Mouse (Mus musculus): Measurements from ENCODE around the gene Shpk. TPM values are rescaled to one million over a fixed set of nuclear protein-coding genes. Genes with fewer than 3 reads are reported as not detected.

Shpk gene
- polyA plus RNA-seq, 1 experiment, result 3.3 TPM

DNA sequence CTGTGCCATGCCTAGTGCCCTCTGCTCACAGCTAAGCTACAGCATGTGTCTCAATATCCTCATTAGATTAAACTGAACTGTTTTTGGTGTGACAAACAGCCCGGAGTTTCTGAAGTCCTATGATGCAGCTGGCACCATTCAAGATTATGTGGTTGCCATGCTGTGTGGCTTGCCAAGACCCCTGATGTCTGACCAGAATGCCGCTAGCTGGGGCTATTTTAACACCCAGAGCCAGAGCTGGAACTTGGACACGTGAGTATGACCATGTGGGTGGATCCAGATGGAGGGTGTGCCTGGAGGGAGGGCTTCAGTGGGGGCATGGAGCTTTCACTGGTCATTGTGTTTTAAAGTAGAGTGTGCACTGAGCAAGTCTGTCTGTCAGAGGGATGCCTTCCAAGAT lies 14.7 kb downstream of the Shpk start:
- 91% methylated on average over 3 of the region's 3 CpGs for WGBS
- no peak overlapping the region for H3K27ac ChIP-seq (ENCODE audit: insufficient read depth, low read length)
- DNase-seq (ENCODE audit: low read depth in 1 of 2, low spot score in 2 of 2), result no peak
- H3K36me3 ChIP-seq (ENCODE audit: control insufficient read depth, insufficient read depth, low read length), result no peaks in the 10 kb centered on the region
- H3K27me3 ChIP-seq (ENCODE audit: control insufficient read depth, insufficient read depth, low read length), result no peaks in the 10 kb centered on the region
- H3K4me3 ChIP-seq (ENCODE audit: extremely low read depth, insufficient read depth, insufficient read length), result no peak overlapping the region
- TF ChIP-seq POLR2A (IDR thresholded peaks at IDR 0.05; ENCODE audit: low read depth, low read length) (no peak), CTCF (IDR thresholded peaks at IDR 0.05; ENCODE audit: extremely low read depth, insufficient read depth, insufficient read length, insufficient replicate concordance) (no peak)
- H3K4me1 ChIP-seq (ENCODE audit: control insufficient read depth, insufficient read depth, insufficient read length), result no peaks in the 10 kb centered on the region

DNA sequence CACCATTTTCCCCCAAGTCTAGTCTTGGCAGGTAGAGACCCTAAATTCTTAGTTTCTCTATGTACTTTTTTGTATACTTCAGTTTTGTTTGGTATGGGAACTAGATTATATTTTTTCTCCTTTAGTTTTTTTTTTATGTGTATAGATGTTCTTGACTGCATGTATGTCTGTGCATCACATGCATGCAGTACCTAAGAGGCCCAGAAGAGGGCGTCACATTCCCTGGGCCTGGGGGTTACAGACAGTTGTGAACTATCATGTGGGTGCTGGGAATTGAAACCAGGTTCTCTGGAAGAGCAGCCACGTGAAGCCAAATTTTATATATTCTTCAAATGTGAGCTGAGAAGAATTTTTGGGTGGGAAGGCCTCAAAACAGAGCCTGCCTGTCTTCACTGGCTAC lies 20.4 kb downstream of the Shpk start:
- WGBS, result 83% methylated on average over 2 of the region's 2 CpGs
- Histone ChIP-seq H3K27me3 (ENCODE audit: control insufficient read depth, insufficient read depth, low read length) (no peaks in the 10 kb centered on the region), H3K27ac (ENCODE audit: insufficient read depth, low read length) (no peak overlapping the region), H3K4me3 (ENCODE audit: extremely low read depth, insufficient read depth, insufficient read length) (no peak overlapping the region), H3K4me1 (ENCODE audit: control insufficient read depth, insufficient read depth, insufficient read length) (no peaks in the 10 kb centered on the region), H3K36me3 (ENCODE audit: control insufficient read depth, insufficient read depth, low read length) (peaks cover 2% of the 10 kb centered on the region)
- DNase-seq (ENCODE audit: low read depth in 1 of 2, low spot score in 2 of 2), result no peak
- no peak for TF ChIP-seq POLR2A (IDR thresholded peaks at IDR 0.05; ENCODE audit: low read depth, low read length)
- TF ChIP-seq CTCF (IDR thresholded peaks at IDR 0.05; ENCODE audit: extremely low read depth, insufficient read depth, insufficient read length, insufficient replicate concordance), result no peak

DNA sequence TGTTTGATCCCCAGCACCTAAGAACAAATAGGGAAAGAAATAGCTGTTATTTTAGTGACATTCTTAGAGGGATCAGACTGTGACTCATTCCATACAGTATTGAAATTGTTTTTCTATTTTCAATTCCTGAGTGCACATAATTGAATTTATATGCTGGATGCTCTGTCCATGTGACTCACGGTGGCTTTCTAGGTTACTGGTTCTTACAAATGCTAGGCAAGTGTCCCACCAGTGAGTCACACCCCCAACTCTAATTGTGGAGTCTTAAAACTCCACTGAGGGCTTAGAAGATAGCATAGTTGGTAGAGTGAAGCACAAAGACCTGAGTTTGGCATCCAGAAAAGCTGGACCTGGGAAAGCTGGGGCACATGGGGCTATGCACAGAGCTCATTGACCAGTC lies 21.4 kb downstream of the Shpk start:
- WGBS, result 89% methylated on average over 1 of the region's 1 CpGs
- no peak for DNase-seq (ENCODE audit: low read depth in 1 of 2, low spot score in 2 of 2)
- H3K36me3 ChIP-seq (ENCODE audit: control insufficient read depth, insufficient read depth, low read length), result peaks cover 2% of the 10 kb centered on the region

DNA sequence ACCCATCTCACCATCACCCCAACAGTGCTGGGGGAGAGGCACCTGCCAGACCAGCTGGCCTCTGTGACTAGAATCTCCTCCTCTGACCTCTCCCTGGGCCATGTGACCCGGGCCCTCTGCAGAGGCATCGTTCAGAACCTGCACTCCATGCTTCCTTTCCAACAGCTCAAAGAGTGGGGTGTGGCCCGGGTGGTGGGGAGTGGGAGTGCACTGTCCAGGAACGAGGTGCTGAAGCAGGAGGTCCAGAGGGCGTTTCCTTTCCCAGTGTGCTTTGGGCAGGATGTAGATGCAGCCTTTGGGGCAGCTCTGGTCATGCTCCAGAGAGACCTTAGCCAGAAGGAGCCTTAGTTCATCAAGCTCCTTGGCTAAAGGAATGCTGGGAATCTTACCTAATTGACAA lies 23.6 kb downstream of the Shpk start:
- no peak for TF ChIP-seq POLR2A (IDR thresholded peaks at IDR 0.05; ENCODE audit: low read depth, low read length)
- TF ChIP-seq CTCF (IDR thresholded peaks at IDR 0.05; ENCODE audit: extremely low read depth, insufficient read depth, insufficient read length, insufficient replicate concordance), result no peak
- no peaks in the 10 kb centered on the region for H3K4me1 ChIP-seq (ENCODE audit: control insufficient read depth, insufficient read depth, insufficient read length)
- H3K27ac ChIP-seq (ENCODE audit: insufficient read depth, low read length), result no peak overlapping the region
- H3K27me3 ChIP-seq (ENCODE audit: control insufficient read depth, insufficient read depth, low read length), result no peaks in the 10 kb centered on the region
- no peak for DNase-seq (ENCODE audit: low read depth in 1 of 2, low spot score in 2 of 2)
- H3K4me3 ChIP-seq (ENCODE audit: extremely low read depth, insufficient read depth, insufficient read length), result no peak overlapping the region
- H3K36me3 ChIP-seq (ENCODE audit: control insufficient read depth, insufficient read depth, low read length), result peaks cover 2% of the 10 kb centered on the region
- WGBS, result 63% methylated on average over 5 of the region's 5 CpGs

More for the DNA sequence above, 21.4 kb downstream of the Shpk start:
- H3K27ac ChIP-seq (ENCODE audit: insufficient read depth, low read length), result no peak overlapping the region
- no peaks in the 10 kb centered on the region for H3K27me3 ChIP-seq (ENCODE audit: control insufficient read depth, insufficient read depth, low read length)
- H3K4me3 ChIP-seq (ENCODE audit: extremely low read depth, insufficient read depth, insufficient read length), result no peak overlapping the region
- TF ChIP-seq POLR2A (IDR thresholded peaks at IDR 0.05; ENCODE audit: low read depth, low read length), result no peak
- TF ChIP-seq CTCF (IDR thresholded peaks at IDR 0.05; ENCODE audit: extremely low read depth, insufficient read depth, insufficient read length, insufficient replicate concordance), result no peak
- H3K4me1 ChIP-seq (ENCODE audit: control insufficient read depth, insufficient read depth, insufficient read length), result no peaks in the 10 kb centered on the region

DNA sequence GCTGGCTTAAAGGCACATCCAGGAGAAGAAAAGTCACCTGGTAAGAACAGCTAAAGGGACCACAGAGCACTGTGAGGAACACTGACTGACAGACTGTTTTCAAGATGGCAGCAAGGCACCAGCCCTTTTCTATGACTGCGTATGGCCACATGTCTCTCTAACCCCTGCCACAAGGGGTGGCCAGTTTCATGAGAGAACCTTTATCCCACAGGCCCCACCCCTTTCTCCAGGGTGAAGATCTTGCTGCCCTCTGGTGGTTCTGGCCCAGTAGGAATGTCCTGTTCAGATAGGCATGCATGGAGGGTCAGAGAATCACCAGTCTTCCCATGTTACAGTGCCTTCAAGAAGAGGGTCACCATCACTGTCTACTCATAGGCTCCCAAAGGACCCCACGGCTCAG lies 24.7 kb downstream of the Shpk start:
- H3K27ac ChIP-seq (ENCODE audit: insufficient read depth, low read length), result no peak overlapping the region
- no peaks in the 10 kb centered on the region for H3K4me1 ChIP-seq (ENCODE audit: control insufficient read depth, insufficient read depth, insufficient read length)
- no peak overlapping the region for H3K4me3 ChIP-seq (ENCODE audit: extremely low read depth, insufficient read depth, insufficient read length)
- TF ChIP-seq CTCF (IDR thresholded peaks at IDR 0.05; ENCODE audit: extremely low read depth, insufficient read depth, insufficient read length, insufficient replicate concordance) (no peak), POLR2A (IDR thresholded peaks at IDR 0.05; ENCODE audit: low read depth, low read length) (no peak)
- WGBS, result 80% methylated on average over 2 of the region's 2 CpGs
- H3K36me3 ChIP-seq (ENCODE audit: control insufficient read depth, insufficient read depth, low read length), result peaks cover 2% of the 10 kb centered on the region
- no peaks in the 10 kb centered on the region for H3K27me3 ChIP-seq (ENCODE audit: control insufficient read depth, insufficient read depth, low read length)
- DNase-seq (ENCODE audit: low read depth in 1 of 2, low spot score in 2 of 2), result no peak

DNA sequence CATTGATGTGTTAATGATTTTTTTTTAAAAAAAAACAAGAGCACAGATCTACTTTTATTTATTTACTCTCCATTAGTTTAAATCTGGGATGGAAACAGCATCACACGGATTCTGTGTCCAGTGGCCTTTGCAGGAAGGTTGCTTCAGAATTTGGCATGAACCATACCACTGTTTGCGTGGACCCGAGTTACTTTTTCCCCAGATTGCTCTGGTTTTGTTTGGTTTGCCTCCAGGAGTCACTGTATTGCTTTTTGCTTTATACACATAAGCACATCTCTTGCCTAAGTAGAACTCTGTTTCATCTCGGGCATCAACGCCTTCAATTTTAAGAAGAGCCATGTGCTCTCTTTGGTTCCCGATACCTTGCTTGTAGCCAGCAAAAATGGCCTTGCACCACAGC lies 26.6 kb downstream of the Shpk start:
- Histone ChIP-seq H3K27ac (ENCODE audit: insufficient read depth, low read length) (no peak overlapping the region), H3K4me1 (ENCODE audit: control insufficient read depth, insufficient read depth, insufficient read length) (no peaks in the 10 kb centered on the region), H3K4me3 (ENCODE audit: extremely low read depth, insufficient read depth, insufficient read length) (no peak overlapping the region), H3K36me3 (ENCODE audit: control insufficient read depth, insufficient read depth, low read length) (peaks cover 2% of the 10 kb centered on the region), H3K27me3 (ENCODE audit: control insufficient read depth, insufficient read depth, low read length) (no peaks in the 10 kb centered on the region)
- WGBS, result 88% methylated on average over 6 of the region's 6 CpGs
- DNase-seq (ENCODE audit: low read depth in 1 of 2, low spot score in 2 of 2), result no peak
- no peak for TF ChIP-seq CTCF (IDR thresholded peaks at IDR 0.05; ENCODE audit: extremely low read depth, insufficient read depth, insufficient read length, insufficient replicate concordance)
- TF ChIP-seq POLR2A (IDR thresholded peaks at IDR 0.05; ENCODE audit: low read depth, low read length), result no peak

DNA sequence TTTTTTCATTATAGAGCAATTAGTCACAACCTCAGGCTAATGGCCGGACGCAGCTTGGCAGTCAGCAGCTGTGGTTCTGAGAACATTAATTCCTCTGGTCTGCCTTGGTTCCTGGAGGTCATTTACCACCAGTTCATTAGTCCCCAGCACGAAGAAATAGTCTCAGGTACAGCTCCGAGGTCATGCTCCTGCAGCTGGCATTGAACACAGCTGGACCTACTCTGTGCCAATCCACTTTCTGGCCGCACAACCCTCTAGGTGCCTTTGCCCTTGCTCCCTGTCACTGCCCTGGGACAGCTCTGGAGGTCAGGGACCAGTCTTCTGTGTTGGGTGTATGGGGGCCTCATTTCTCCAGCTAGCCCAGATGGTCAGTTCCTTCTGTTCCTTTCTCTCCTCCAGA lies 29.6 kb downstream of the Shpk start:
- Histone ChIP-seq H3K36me3 (ENCODE audit: control insufficient read depth, insufficient read depth, low read length) (no peaks in the 10 kb centered on the region), H3K4me3 (ENCODE audit: extremely low read depth, insufficient read depth, insufficient read length) (no peak overlapping the region), H3K27me3 (ENCODE audit: control insufficient read depth, insufficient read depth, low read length) (no peaks in the 10 kb centered on the region), H3K27ac (ENCODE audit: insufficient read depth, low read length) (no peak overlapping the region), H3K4me1 (ENCODE audit: control insufficient read depth, insufficient read depth, insufficient read length) (no peaks in the 10 kb centered on the region)
- TF ChIP-seq CTCF (IDR thresholded peaks at IDR 0.05; ENCODE audit: extremely low read depth, insufficient read depth, insufficient read length, insufficient replicate concordance) (no peak), POLR2A (IDR thresholded peaks at IDR 0.05; ENCODE audit: low read depth, low read length) (no peak)
- no peak for DNase-seq (ENCODE audit: low read depth in 1 of 2, low spot score in 2 of 2)
- WGBS, result 82% methylated on average over 5 of the region's 5 CpGs
